Mouse (Mus musculus) heart, adult 2 months (tissue): Measurements from ENCODE around the gene Tfap2b. TPM values are rescaled to one million over a fixed set of nuclear protein-coding genes. Genes with fewer than 3 reads are reported as not detected.

ENCODE experiments used
- DNase-seq, 2 experiments: peaks; one replicate each; pipeline ENCODE4 v3.0.0; 2021
- H3K27ac ChIP-seq: fragments of 200-600 bp; 2 replicates; pipeline ENCODE4 v1.8.1; 2022
- H3K27me3 ChIP-seq: fragments of 200-500 bp; 2 replicates; pipeline ENCODE4 v1.6.1; 2012; ENCODE audit warnings: mild to moderate bottlenecking, low read length, inconsistent platforms, mixed read lengths; ENCODE audit not compliant: control insufficient read depth, insufficient read depth
- H3K36me3 ChIP-seq: fragments of 200-500 bp; 2 replicates; pipeline ENCODE4 v1.6.1; 2012; ENCODE audit warnings: low read length, inconsistent platforms; ENCODE audit not compliant: control insufficient read depth, insufficient read depth
- H3K4me1 ChIP-seq: fragments of 200-500 bp; 2 replicates; pipeline ENCODE4 v1.6.1; 2011; ENCODE audit warnings: low read length; ENCODE audit not compliant: control insufficient read depth, insufficient read depth
- H3K4me3 ChIP-seq: fragments of 200-600 bp; 2 replicates; pipeline ENCODE4 v1.8.1; 2022
- H3K79me2 ChIP-seq: fragments of 200-500 bp; replicated peaks from 2 replicates; pipeline ENCODE4 v1.6.1; 2012; ENCODE audit warnings: mild to moderate bottlenecking, inconsistent platforms, low read length, moderate library complexity, mixed read lengths; ENCODE audit not compliant: control insufficient read depth, insufficient read depth
- H3K9ac ChIP-seq: fragments of 200-500 bp; 2 replicates; pipeline ENCODE4 v1.6.1; 2012; ENCODE audit warnings: low read depth, mild to moderate bottlenecking, control low read depth, inconsistent platforms, low read length, mixed read lengths
- CTCF ChIP-seq: fragments of 200-600 bp; IDR thresholded peaks from 2 replicates; pipeline ENCODE4 v1.8.1; 2022; ENCODE audit warnings: antibody characterized with exemption, mild to moderate bottlenecking, moderate library complexity
- EP300 ChIP-seq: fragments of 200-500 bp; IDR thresholded peaks from 2 replicates; pipeline ENCODE4 v1.6.1; 2011; ENCODE audit warnings: low read depth, low read length, control low read depth; ENCODE audit not compliant: insufficient read depth
- POLR2A ChIP-seq: fragments of 200-500 bp; IDR thresholded peaks from 2 replicates; pipeline ENCODE4 v1.6.1; 2011; ENCODE audit warnings: mild to moderate bottlenecking, low read depth, low read length, control low read depth; ENCODE audit not compliant: insufficient read depth
- WGBS: fragments of 180-500 bp; shearing (Covaris S2); methylation state at CpG from one replicate; pipeline ENCODE4 v1.1.7; 2018; 5-methylcytosine and 5-hydroxymethylcytosine counted together
- intact Hi-C: fragments of 180-260 bp; cut with DNase I; formaldehyde crosslinking; loops from one replicate; pipeline ENCODE4 v1.15.1; 2025
- polyA plus RNA-seq: library from polyadenylated mRNA; depleted of rRNA; stranded (reverse); fragments of >200 nt; gene quantifications from 2 replicates; pipeline ENCODE4 v1.2.3, GENCODE M21; 2012
- total RNA-seq, 2 experiments: library from RNA; stranded (reverse); gene quantifications; 2 replicates each; pipeline ENCODE4 v1.2.3; 2021

Tfap2b gene
- total and polyA plus RNA-seq, 3 experiments: 0.16 TPM; not detected in 2

GRCm38 (mm10) chr1:19236051-19236450, 27.3 kb downstream of the Tfap2b start:
- DNase-seq: no peak
- H3K27ac ChIP-seq: no peak overlapping the region
- H3K36me3 ChIP-seq: no peaks in the 10 kb centered on the region
- peaks cover 10% of the 10 kb centered on the region for H3K27me3 ChIP-seq
- 6% methylated on average over 5 of the region's 5 CpGs for WGBS
- intact Hi-C loops: no loop called here
- H3K4me1 ChIP-seq: no peaks in the 10 kb centered on the region
- H3K79me2 ChIP-seq: no peaks in the 10 kb centered on the region
- TF ChIP-seq EP300 (no peak), POLR2A (no peak), CTCF (no peak)
- no peak overlapping the region for H3K9ac ChIP-seq
- H3K4me3 ChIP-seq: no peak overlapping the region

GRCm38 (mm10) chr1:19236591-19236990, 27.9 kb downstream of the Tfap2b start:
- 2% methylated on average over 21 of the region's 21 CpGs for WGBS
- Histone ChIP-seq H3K4me1 (no peaks in the 10 kb centered on the region), H3K27ac (no peak overlapping the region), H3K9ac (no peak overlapping the region), H3K4me3 (no peak overlapping the region), H3K79me2 (no peaks in the 10 kb centered on the region), H3K36me3 (no peaks in the 10 kb centered on the region), H3K27me3 (peaks cover 10% of the 10 kb centered on the region)
- no peak for DNase-seq
- no peak for TF ChIP-seq EP300
- TF ChIP-seq CTCF: no peak
- TF ChIP-seq POLR2A: no peak
- intact Hi-C loops: no loop called here

- TF ChIP-seq CTCF (no peak), EP300 (no peak), POLR2A (no peak)
- no peaks in the 10 kb centered on the region for H3K36me3 ChIP-seq
- H3K4me3 ChIP-seq: no peak overlapping the region
- H3K27ac ChIP-seq: no peak overlapping the region
- intact Hi-C loops: no loop called here
- DNase-seq: no peak
- H3K79me2 ChIP-seq: no peaks in the 10 kb centered on the region
- H3K27me3 ChIP-seq: peaks cover 10% of the 10 kb centered on the region
- no peak overlapping the region for H3K9ac ChIP-seq
- 2% methylated on average over 9 of the region's 9 CpGs for WGBS
- H3K4me1 ChIP-seq: no peaks in the 10 kb centered on the region
Observed at GRCm38 (mm10) chr1:19237061-19237460, 28.3 kb downstream of the Tfap2b start.

DNA sequence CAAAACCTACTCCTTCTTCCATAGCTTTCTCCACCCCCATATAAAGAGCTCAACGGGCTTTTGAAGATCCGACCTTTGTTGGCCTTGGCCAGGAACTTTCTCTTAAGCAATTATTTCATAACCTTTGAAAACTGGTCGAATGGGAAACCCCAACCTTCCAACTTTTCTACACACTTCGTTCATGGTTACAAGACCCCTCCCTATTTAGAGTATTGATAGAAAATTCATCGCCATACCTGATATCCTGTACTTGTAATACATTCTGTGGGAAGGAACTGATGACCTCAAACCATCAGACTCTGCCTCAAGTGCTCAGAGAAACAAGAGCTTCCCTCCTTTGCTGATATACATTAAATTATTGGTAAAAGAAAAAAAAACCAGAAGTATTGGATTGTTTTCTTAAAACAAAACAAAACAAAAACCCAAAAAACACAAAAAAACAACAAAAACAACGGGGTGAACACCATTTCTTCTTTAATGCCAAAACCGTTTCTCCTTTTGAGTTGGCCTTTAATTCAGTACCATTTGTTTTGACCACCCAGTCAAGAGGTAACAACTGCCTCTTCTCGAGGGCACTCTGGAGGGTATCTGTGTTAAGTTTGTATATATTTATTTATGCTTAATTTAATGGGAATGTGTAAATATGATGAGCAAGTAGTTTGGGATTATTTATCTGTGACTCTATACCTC, 29.2 kb downstream of the Tfap2b start:
- TF ChIP-seq POLR2A (no peak), CTCF (no peak), EP300 (no peak)
- Histone ChIP-seq H3K27me3 (peaks cover 8% of the 10 kb centered on the region), H3K79me2 (no peaks in the 10 kb centered on the region), H3K27ac (no peak overlapping the region), H3K4me3 (no peak overlapping the region), H3K4me1 (no peaks in the 10 kb centered on the region), H3K36me3 (no peaks in the 10 kb centered on the region), H3K9ac (no peak overlapping the region)
- DNase-seq: no peak
- intact Hi-C loops: no loop called here
- 3% methylated on average over 8 of the region's 8 CpGs for WGBS

GRCm38 (mm10) chr1:19240054-19240453, 31.3 kb downstream of the Tfap2b start:
- no peak overlapping the region for H3K9ac ChIP-seq
- H3K27me3 ChIP-seq: peaks cover 5% of the 10 kb centered on the region
- TF ChIP-seq EP300 (no peak), POLR2A (no peak)
- H3K27ac ChIP-seq: no peak overlapping the region
- no peaks in the 10 kb centered on the region for H3K4me1 ChIP-seq
- H3K79me2 ChIP-seq: no peaks in the 10 kb centered on the region
- no peak overlapping the region for H3K4me3 ChIP-seq
- intact Hi-C loops: no loop called here
- no peak for DNase-seq
- H3K36me3 ChIP-seq: no peaks in the 10 kb centered on the region

- Histone ChIP-seq H3K4me1 (no peaks in the 10 kb centered on the region), H3K27me3 (peaks cover 5% of the 10 kb centered on the region), H3K9ac (no peak overlapping the region), H3K36me3 (no peaks in the 10 kb centered on the region), H3K4me3 (no peak overlapping the region), H3K27ac (no peak overlapping the region), H3K79me2 (no peaks in the 10 kb centered on the region)
- no peak for DNase-seq
- intact Hi-C loops: no loop called here
- under 1% methylated on average over 19 of the region's 20 CpGs for WGBS
- TF ChIP-seq CTCF (no peak), POLR2A (no peak), EP300 (no peak)
Observed at GRCm38 (mm10) chr1:19241316-19241715, 32.6 kb downstream of the Tfap2b start.
